Mouse (Mus musculus): ENCODE measurements around the gene Gm7361. TPM values are rescaled to one million over a fixed set of nuclear protein-coding genes. Genes with fewer than 3 reads are reported as not detected.
"Not testable (repeated sequence)": the region's sequence is repeated elsewhere in the genome, so short reads cannot be mapped to it uniquely, and the experiment has no call there.

Gm7361 gene
- not detected in 2 replicates for polyA plus RNA-seq (2016; fragmentation: Nextera tagmentation; extraction: Ambion mirVana)

DNA sequence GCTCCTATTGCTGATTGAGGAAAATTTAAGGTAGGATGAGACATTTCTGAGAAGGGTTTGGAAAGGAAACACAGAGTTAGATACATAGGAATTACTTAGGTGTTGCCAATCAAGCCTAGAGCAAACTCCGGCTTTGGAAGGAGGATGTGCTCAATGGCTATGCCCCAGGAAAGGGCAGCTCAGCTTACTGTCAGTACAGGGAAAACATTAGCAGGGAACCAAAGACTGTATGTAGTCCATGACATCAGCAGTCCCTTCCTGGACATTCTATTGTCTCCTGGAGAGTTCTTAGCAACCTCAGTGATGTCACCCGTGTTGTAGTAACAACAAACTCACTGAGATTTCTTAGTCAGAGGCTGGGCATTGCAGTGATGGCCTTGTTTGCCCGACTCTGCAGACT lies at the start of gene Gm7361:
Gene Gm7361 (plus strand): TSS at position 301 of the 400 bp plus-strand sequence.
- H3K4me3 ChIP-seq (replicated peaks); H3K27me3 ChIP-seq; H3K4me2 ChIP-seq; H3K9me3 ChIP-seq; H3K4me1 ChIP-seq (replicated peaks); H3K36me3 ChIP-seq; H3K27ac ChIP-seq; H3K9ac ChIP-seq (replicated peaks); ATAC-seq (ENCODE audit: insufficient number of reproducible peaks, insufficient read depth, low FRiP score, low TSS enrichment, low read depth): not testable (repeated sequence)
- 77% methylated on average over 3 of the region's 3 CpGs for WGBS

DNA sequence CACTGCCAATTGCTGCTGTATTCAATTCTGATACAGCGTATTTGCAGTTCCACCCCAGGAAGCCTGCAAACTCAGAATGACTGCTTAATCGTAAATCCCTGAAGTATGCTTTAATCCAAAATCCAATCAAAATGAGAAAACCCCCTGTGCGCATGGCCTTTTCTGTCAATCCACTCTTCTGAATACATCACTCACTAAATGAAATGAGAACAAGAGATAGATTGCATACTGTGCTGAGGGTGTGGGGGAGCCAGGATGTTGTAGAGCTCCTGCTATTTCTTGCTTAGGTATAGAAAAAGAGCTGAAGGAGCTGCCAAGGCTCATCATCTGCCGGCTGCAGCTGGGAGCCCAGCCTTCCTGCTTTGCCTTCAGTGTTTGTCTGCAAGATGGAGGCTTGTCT lies 46.5 kb upstream of the Gm7361 start:
- Histone ChIP-seq H3K27me3 (no peaks in the 10 kb centered on the region), H3K4me3 (replicated peaks) (no peak overlapping the region), H3K4me2 (no peak overlapping the region), H3K9me3 (no peaks in the 10 kb centered on the region), H3K27ac (no peak overlapping the region), H3K4me1 (replicated peaks) (no peaks in the 10 kb centered on the region), H3K9ac (replicated peaks) (no peak overlapping the region), H3K36me3 (no peaks in the 10 kb centered on the region)
- no peak for ATAC-seq (ENCODE audit: insufficient number of reproducible peaks, insufficient read depth, low FRiP score, low TSS enrichment, low read depth)
- WGBS, result 87% methylated on average over 4 of the region's 4 CpGs

DNA sequence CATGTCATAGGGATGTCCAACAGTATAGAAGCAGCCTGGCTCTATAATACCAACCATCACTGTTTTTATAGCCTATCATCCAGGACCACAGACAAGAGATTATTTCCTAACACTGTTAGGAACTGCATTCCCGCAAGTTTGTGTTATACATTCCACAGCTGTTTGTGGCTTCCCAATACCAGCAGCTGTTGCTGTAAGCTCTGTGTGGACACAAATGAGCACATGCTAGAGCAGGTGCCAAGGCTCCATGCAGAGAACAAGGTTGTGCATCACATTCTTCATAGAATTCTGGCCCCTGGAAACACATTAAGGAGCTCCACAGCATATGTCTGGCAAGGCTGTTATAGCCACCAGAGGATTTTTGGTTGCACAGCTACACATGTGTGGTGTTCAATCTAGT lies 35.4 kb upstream of the Gm7361 start:
- ATAC-seq (ENCODE audit: insufficient number of reproducible peaks, insufficient read depth, low FRiP score, low TSS enrichment, low read depth), result no peak

DNA sequence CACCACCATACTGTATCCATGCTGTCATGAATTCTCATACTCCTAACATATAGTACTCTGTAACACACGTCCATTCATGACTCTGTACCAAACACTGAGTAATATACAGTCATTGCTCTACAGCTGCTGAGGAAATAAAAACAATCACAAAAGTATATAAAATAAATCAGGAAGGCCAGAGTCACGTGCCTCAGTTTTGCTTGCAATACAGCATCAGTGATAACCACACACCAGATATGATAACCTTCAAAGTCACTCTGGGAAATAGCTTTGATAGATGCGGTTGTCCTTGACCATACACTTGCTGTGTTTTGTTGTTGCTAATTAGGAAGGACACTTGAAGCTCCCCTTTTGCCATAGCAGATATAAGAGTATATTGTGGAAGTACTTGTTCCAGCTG lies 9.2 kb downstream of the Gm7361 start:
- ATAC-seq (ENCODE audit: insufficient number of reproducible peaks, insufficient read depth, low FRiP score, low TSS enrichment, low read depth); H3K36me3 ChIP-seq; H3K4me1 ChIP-seq (replicated peaks); H3K4me2 ChIP-seq; H3K9me3 ChIP-seq; H3K4me3 ChIP-seq (replicated peaks); H3K9ac ChIP-seq (replicated peaks); H3K27me3 ChIP-seq; H3K27ac ChIP-seq: not testable (repeated sequence)
- 82% methylated on average over 3 of the region's 3 CpGs for WGBS

More for the DNA sequence above, 35.4 kb upstream of the Gm7361 start:
- Histone ChIP-seq H3K27me3 (no peaks in the 10 kb centered on the region), H3K4me2 (no peak overlapping the region), H3K4me1 (replicated peaks) (no peaks in the 10 kb centered on the region), H3K4me3 (replicated peaks) (no peak overlapping the region), H3K27ac (no peak overlapping the region), H3K9me3 (no peaks in the 10 kb centered on the region), H3K9ac (replicated peaks) (no peak overlapping the region), H3K36me3 (no peaks in the 10 kb centered on the region)
- 78% methylated on average over 1 of the region's 1 CpGs for WGBS

DNA sequence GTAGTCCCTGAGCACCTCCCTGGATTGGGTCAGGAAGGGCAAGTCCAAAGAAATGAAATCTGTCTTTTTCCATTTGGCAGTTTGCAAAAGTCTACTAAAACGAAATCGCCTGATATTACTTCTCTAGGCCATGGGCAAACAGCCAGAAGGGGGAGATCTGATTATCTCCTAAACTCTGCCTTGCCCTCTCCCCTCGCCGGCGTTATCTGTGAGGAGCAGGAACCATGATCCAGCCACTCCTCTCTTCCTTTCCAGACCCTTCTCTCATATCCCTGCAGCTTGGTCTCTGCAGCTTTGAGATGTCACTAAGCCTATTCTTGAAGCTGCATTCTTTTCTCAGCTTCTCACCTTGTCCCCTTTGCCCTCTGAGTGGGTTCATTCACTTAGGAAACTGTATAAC lies 22.9 kb downstream of the Gm7361 start:
- Histone ChIP-seq H3K27me3 (no peaks in the 10 kb centered on the region), H3K4me3 (replicated peaks) (no peak overlapping the region), H3K36me3 (no peaks in the 10 kb centered on the region), H3K4me1 (replicated peaks) (no peaks in the 10 kb centered on the region), H3K4me2 (no peak overlapping the region), H3K27ac (no peak overlapping the region), H3K9me3 (0 out of 2 replicates have a peak, but pooled peaks cover 3% of the 10 kb centered on the region), H3K9ac (replicated peaks) (no peak overlapping the region)
- ATAC-seq (ENCODE audit: insufficient number of reproducible peaks, insufficient read depth, low FRiP score, low TSS enrichment, low read depth), result no peak
- 69% methylated on average over 5 of the region's 5 CpGs for WGBS

DNA sequence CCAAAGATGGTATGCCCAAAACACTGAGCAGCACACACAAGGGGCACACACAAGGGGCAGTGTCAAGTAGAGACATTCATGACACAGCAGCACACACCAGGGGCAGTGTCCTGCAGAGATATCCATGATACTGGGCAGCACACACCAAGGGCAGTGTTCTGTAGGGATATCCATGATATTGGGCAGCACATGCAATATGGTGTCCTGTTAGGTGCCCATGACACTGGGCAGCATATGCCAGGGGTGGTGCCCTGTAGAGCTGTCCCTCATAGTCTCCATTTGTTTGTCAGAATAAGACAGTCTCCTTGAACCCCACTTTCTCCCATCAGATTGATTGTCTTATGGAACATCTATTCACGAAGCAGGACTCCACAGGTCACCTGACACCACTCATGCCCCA lies 24.2 kb downstream of the Gm7361 start:
- ATAC-seq (ENCODE audit: insufficient number of reproducible peaks, insufficient read depth, low FRiP score, low TSS enrichment, low read depth), result no peak

DNA sequence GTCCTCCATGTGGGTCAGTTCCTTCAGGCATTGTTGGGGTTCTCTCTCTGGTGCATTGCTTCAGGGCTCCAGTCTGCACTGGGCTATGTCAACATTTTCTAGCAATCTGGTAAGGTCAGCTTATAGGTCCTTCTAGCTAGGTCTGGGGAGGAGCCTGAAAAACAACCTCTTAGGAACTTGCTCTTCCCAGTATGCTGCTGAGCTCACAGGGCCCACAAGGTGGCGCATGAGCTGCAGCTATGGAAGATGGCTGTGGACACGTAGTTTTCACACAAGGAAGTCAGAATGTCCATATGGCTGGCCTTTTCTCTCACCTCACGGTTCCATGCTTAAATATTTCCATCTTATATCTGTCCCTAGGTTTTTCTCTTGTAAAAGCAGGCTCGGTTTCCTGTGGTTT lies 24.8 kb downstream of the Gm7361 start:
- Histone ChIP-seq H3K9ac (replicated peaks) (no peak overlapping the region), H3K4me2 (no peak overlapping the region), H3K4me3 (replicated peaks) (no peak overlapping the region), H3K4me1 (replicated peaks) (no peaks in the 10 kb centered on the region), H3K27ac (no peak overlapping the region), H3K9me3 (0 out of 2 replicates have a peak, but pooled peaks cover 3% of the 10 kb centered on the region), H3K36me3 (no peaks in the 10 kb centered on the region), H3K27me3 (no peaks in the 10 kb centered on the region)
- 3% methylated on average over 4 of the region's 4 CpGs for WGBS
- ATAC-seq (ENCODE audit: insufficient number of reproducible peaks, insufficient read depth, low FRiP score, low TSS enrichment, low read depth), result no peak

More for the DNA sequence above, 24.2 kb downstream of the Gm7361 start:
- no peaks in the 10 kb centered on the region for H3K27me3 ChIP-seq
- no peak overlapping the region for H3K27ac ChIP-seq
- H3K9ac ChIP-seq (replicated peaks), result no peak overlapping the region
- H3K9me3 ChIP-seq, result 0 out of 2 replicates have a peak, but pooled peaks cover 3% of the 10 kb centered on the region
- no peaks in the 10 kb centered on the region for H3K4me1 ChIP-seq (replicated peaks)
- no peaks in the 10 kb centered on the region for H3K36me3 ChIP-seq
- H3K4me2 ChIP-seq, result no peak overlapping the region
- no peak overlapping the region for H3K4me3 ChIP-seq (replicated peaks)
- WGBS, result 85% methylated on average over 1 of the region's 1 CpGs

DNA sequence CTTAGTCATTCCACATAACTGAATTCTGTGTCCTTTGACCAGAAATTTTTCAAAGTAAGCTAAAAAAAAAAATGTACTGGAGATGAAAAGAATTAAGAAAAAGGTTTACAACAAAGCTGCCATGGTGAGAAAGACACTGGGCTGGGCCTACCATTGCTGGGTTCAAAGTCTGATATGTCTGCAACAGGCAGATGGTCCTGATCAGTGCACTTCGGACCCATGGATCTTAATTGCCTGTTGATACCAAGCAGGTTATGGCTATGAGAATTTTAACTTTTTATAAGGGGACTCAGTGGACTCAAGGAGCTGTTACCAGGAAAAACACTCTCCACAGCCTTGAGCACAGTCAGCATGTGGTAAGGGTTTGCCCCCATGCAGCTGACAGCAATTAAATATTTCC lies 25.9 kb downstream of the Gm7361 start:
- no peak for ATAC-seq (ENCODE audit: insufficient number of reproducible peaks, insufficient read depth, low FRiP score, low TSS enrichment, low read depth)
- 0 out of 2 replicates have a peak, but pooled peaks cover 3% of the 10 kb centered on the region for H3K9me3 ChIP-seq
- 57% methylated on average over 1 of the region's 1 CpGs for WGBS
- H3K4me3 ChIP-seq (replicated peaks), result no peak overlapping the region
- no peak overlapping the region for H3K27ac ChIP-seq
- no peaks in the 10 kb centered on the region for H3K36me3 ChIP-seq
- H3K4me1 ChIP-seq (replicated peaks), result no peaks in the 10 kb centered on the region
- H3K27me3 ChIP-seq, result no peaks in the 10 kb centered on the region
- H3K9ac ChIP-seq (replicated peaks), result no peak overlapping the region
- H3K4me2 ChIP-seq, result no peak overlapping the region

DNA sequence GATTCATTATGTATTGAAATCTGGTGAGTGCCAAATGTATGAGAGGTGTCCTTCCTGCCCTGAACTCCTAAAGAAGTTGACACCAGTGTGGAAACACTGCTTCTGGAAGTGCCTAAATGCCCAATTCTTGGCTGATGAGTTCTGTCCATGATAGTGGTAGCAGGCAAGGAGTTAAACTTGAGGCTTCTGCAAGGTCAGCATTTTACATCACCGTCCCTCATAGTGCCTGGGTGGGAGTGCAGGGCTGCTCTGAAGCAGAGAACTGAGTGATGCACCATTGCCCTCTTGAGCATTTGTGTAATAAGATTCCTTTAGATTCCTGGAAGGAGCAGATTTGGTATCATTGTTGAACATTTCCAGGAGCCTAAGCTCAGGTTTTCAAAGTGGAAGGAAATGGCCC lies 34.1 kb downstream of the Gm7361 start:
- Histone ChIP-seq H3K9ac (replicated peaks) (no peak overlapping the region), H3K27me3 (no peaks in the 10 kb centered on the region), H3K4me2 (no peak overlapping the region), H3K4me1 (replicated peaks) (no peaks in the 10 kb centered on the region), H3K27ac (no peak overlapping the region), H3K36me3 (no peaks in the 10 kb centered on the region), H3K9me3 (no peaks in the 10 kb centered on the region), H3K4me3 (replicated peaks) (no peak overlapping the region)
- WGBS, result 72% methylated on average over 1 of the region's 1 CpGs
- no peak for ATAC-seq (ENCODE audit: insufficient number of reproducible peaks, insufficient read depth, low FRiP score, low TSS enrichment, low read depth)

DNA sequence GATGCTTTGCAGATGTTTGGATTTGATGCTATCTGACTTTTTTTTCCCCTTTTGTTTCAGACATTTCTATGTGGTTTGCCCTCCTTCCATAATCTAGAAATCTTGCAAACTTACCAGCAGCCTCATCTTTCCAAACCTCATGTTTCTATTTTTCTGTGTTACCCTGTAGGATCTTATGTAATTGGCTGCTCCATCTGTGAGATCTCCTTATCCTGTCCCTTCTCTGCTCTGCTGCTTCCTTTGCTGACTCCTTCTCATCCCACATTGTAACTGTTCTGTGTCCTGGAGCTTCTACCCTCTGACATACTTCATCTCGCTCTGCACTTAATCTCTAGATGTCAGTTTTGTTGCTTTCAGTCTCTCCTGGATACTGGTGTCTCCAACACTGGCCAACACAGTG lies 35.8 kb downstream of the Gm7361 start:
- Histone ChIP-seq H3K4me1 (replicated peaks) (no peaks in the 10 kb centered on the region), H3K36me3 (no peaks in the 10 kb centered on the region), H3K9ac (replicated peaks) (no peak overlapping the region), H3K27me3 (no peaks in the 10 kb centered on the region), H3K4me3 (replicated peaks) (no peak overlapping the region), H3K4me2 (no peak overlapping the region), H3K9me3 (no peaks in the 10 kb centered on the region), H3K27ac (no peak overlapping the region)
- WGBS, result 70% methylated on average over 1 of the region's 1 CpGs
- ATAC-seq (ENCODE audit: insufficient number of reproducible peaks, insufficient read depth, low FRiP score, low TSS enrichment, low read depth), result no peak
